ENCODE assay signal across 13 mouse cellular contexts in the genomic region with DNA sequence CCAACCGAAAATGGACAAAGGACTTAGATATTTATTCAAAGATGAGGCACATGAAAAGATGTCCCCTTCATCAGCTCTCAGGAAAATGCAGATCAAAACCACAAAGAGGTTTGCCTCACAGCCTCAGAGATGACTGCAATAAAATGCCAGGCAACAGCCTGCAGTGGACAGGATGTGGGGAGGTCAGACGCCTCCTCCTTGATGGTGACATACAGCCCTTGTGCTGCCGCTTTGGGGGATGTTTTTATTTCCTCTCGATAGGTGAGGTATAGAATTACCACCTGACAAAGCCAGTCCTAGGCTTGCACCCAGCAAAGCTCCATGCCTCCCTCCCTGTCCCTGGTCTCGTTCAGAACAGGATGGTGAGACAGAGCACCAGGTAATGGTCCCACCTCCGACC. TPM values are rescaled to one million over a fixed set of nuclear protein-coding genes. Genes with fewer than 3 reads are reported as not detected.
DNase-seq lines count a peak whose midpoint lies in the region; ATAC-seq lines count a peak whose summit lies in the region.
"Had no signal": no experiment of that assay in that cellular context is flagged by ENCODE, and none has a peak within 500 bp of the region (broad histone marks: within the 10 kb centered on the region; RNA-seq: fewer than 3 reads in every experiment).

No protein-coding gene starts in this region.

- peak overlapping the region; percentile 14; the same call in 1 of the 2 replicates for H3K27ac ChIP-seq in kidney, embryonic 14.5 days (ENCODE audit: low read depth, low read length)
- H3K27ac ChIP-seq in limb, embryonic 12.5 days, result peak overlapping the region; percentile 68; the same call in 1 of the 2 replicates

- H3K4me1 ChIP-seq in kidney, embryonic 14.5 days (ENCODE audit: control insufficient read depth, insufficient read depth, low read length), result peaks cover 3% of the 10 kb centered on the region; the same call in 1 of the 2 replicates
- peaks cover 41% of the 10 kb centered on the region for H3K4me1 ChIP-seq in limb, embryonic 12.5 days (replicated peaks)

- no peak overlapping the region for H3K4me2 ChIP-seq in kidney, embryonic 14.5 days (replicated peaks; ENCODE audit: low read depth, low read length)
- H3K4me2 ChIP-seq in limb, embryonic 12.5 days, result no peak overlapping the region; the same call in 1 of the 2 replicates
- H3K4me2 ChIP-seq: midbrain, embryonic 11.5 days had no signal

- no peak overlapping the region for H3K4me3 ChIP-seq in kidney, embryonic 14.5 days (ENCODE audit: low read length)
- H3K4me3 ChIP-seq in limb, embryonic 12.5 days (replicated peaks), result no peak overlapping the region
- H3K4me3 ChIP-seq: limb, embryonic 15.5 days; neural tube, embryonic 13.5 days had no signal

- H3K9ac ChIP-seq in kidney, embryonic 14.5 days (ENCODE audit: low read depth, low read length), result no peak overlapping the region
- H3K9ac ChIP-seq in limb, embryonic 12.5 days (replicated peaks), result no peak overlapping the region
- H3K9ac ChIP-seq: limb, embryonic 15.5 days; neural tube, embryonic 13.5 days had no signal

- ATAC-seq in kidney, embryonic 14.5 days (ENCODE audit: low FRiP score, low TSS enrichment), result 0 out of 2 replicates have a peak, but pooled peaks have one; percentile 13
- no peak for ATAC-seq in limb, embryonic 12.5 days (ENCODE audit: insufficient number of reproducible peaks, insufficient read depth, low FRiP score, low TSS enrichment, low read depth)
- no peak for ATAC-seq in cerebellum, adult (ENCODE audit: insufficient number of reproducible peaks, low FRiP score, low TSS enrichment)

- no peak for DNase-seq in kidney, adult 9 months
- peak; percentile 8 for DNase-seq in CD4-positive, CD25-positive, alpha-beta regulatory T cell, adult 2 months (ENCODE audit: low read depth, low spot score)
- peak; percentile 21 for DNase-seq in embryo, embryonic 11 days
- no peak for DNase-seq in cerebellum, adult 9-11 months
- no peak for DNase-seq in layer of hippocampus, adult 11-12 months (ENCODE audit: low spot score)
- DNase-seq: kidney, postnatal 4 days; right cerebral cortex, postnatal 14 days had no signal

- H3K36me3 ChIP-seq in kidney, embryonic 14.5 days (ENCODE audit: control insufficient read depth, insufficient read depth, low read length), result no peaks in the 10 kb centered on the region
- H3K36me3 ChIP-seq in limb, embryonic 12.5 days, result no peaks in the 10 kb centered on the region
- H3K36me3 ChIP-seq: limb, embryonic 15.5 days; neural tube, embryonic 13.5 days had no signal

- H3K9me3 ChIP-seq in kidney, embryonic 14.5 days (ENCODE audit: control insufficient read depth, low read length), result no peaks in the 10 kb centered on the region
- H3K9me3 ChIP-seq in limb, embryonic 12.5 days, result no peaks in the 10 kb centered on the region
- H3K9me3 ChIP-seq: limb, embryonic 15.5 days; neural tube, embryonic 13.5 days had no signal

- no peaks in the 10 kb centered on the region for H3K27me3 ChIP-seq in kidney, embryonic 14.5 days (ENCODE audit: control insufficient read depth, insufficient read depth, low read length)
- H3K27me3 ChIP-seq in limb, embryonic 12.5 days, result no peaks in the 10 kb centered on the region
- H3K27me3 ChIP-seq: limb, embryonic 15.5 days; neural tube, embryonic 13.5 days had no signal

- WGBS in kidney, embryonic 14.5 days, result 13% methylated on average over 6 of the region's 6 CpGs
- WGBS in limb, embryonic 12.5 days, result 15% methylated on average over 6 of the region's 6 CpGs

RNA-seq across cellular contexts. Expression of gene Igf1r, which starts 40.8 kb away (rescaled TPM):
- 29.7 and 31.6 TPM in 2 replicates for polyA plus RNA-seq in kidney, embryonic 14.5 days (2014; fragmentation: Nextera tagmentation; extraction: Ambion mirVana)
- 45.2 and 47.2 TPM in 2 replicates for polyA plus RNA-seq in limb, embryonic 12.5 days (2016; fragmentation: Nextera tagmentation; extraction: Ambion mirVana)

Comparison
In these comparisons a context has a peak if more than half of its experiments do, and no peak if none do; other contexts are left out.
1. DNase-seq: peak in CD4-positive, CD25-positive, alpha-beta regulatory T cell, adult 2 months (single experiment) and embryo, embryonic 11 days (single experiment); none in kidney, adult 9 months (single experiment), cerebellum, adult 9-11 months (single experiment) and layer of hippocampus, adult 11-12 months (single experiment).